In genomic region chr3:58525166-58525565, GRCm38 (mm10) we compare ENCODE assay signal across 8 mouse cellular contexts. TPM values are rescaled to one million over a fixed set of nuclear protein-coding genes. Genes with fewer than 3 reads are reported as not detected.
A peak's percentile ranks its signal among the peaks of the same experiment; 100 is the strongest.
DNase-seq lines count a peak whose midpoint lies in the region; ATAC-seq lines count a peak whose summit lies in the region.

No protein-coding gene starts in this region.

- peaks cover 45% of the 10 kb centered on the region for H3K36me3 ChIP-seq in megakaryocyte, embryonic 14.5 days (replicated peaks; ENCODE audit: low read length)
- peaks cover 22% of the 10 kb centered on the region for H3K36me3 ChIP-seq in hindbrain, embryonic 15.5 days
- H3K36me3 ChIP-seq in midbrain, embryonic 16.5 days (ENCODE audit: control insufficient read depth, insufficient read depth, low read length): peaks cover 11% of the 10 kb centered on the region

- peaks cover 36% of the 10 kb centered on the region for H3K4me1 ChIP-seq in megakaryocyte, embryonic 14.5 days
- peaks cover 28% of the 10 kb centered on the region for H3K4me1 ChIP-seq in hindbrain, embryonic 15.5 days (replicated peaks)
- H3K4me1 ChIP-seq in midbrain, embryonic 16.5 days (ENCODE audit: control insufficient read depth, insufficient read depth, low read length): peaks cover 22% of the 10 kb centered on the region

- H3K4me2 ChIP-seq in hindbrain, embryonic 15.5 days: peak overlapping the region; percentile 79
- peak overlapping the region; percentile 65 for H3K4me2 ChIP-seq in midbrain, embryonic 16.5 days (ENCODE audit: low read length)

- peak overlapping the region; percentile 89 for H3K27ac ChIP-seq in hindbrain, embryonic 15.5 days (replicated peaks)
- peak overlapping the region; percentile 94 for H3K27ac ChIP-seq in midbrain, embryonic 16.5 days (ENCODE audit: low read length)

- H3K27me3 ChIP-seq in megakaryocyte, embryonic 14.5 days (replicated peaks): no peaks in the 10 kb centered on the region
- no peaks in the 10 kb centered on the region for H3K27me3 ChIP-seq in hindbrain, embryonic 15.5 days
- no peaks in the 10 kb centered on the region for H3K27me3 ChIP-seq in midbrain, embryonic 16.5 days (ENCODE audit: control insufficient read depth, insufficient read depth, low read depth, low read length)

- WGBS in hindbrain, embryonic 15.5 days: under 1% methylated on average over 40 of the region's 40 CpGs
- under 1% methylated on average over 40 of the region's 40 CpGs for WGBS in midbrain, embryonic 16.5 days

- no peak for ATAC-seq in megakaryocyte, adult 5-6 weeks (ENCODE audit: poor library complexity, severe bottlenecking)
- ATAC-seq in hindbrain, embryonic 15.5 days (ENCODE audit: low FRiP score, low read depth): no peak; the same call in 1 of the 2 replicates
- ATAC-seq in midbrain, embryonic 16.5 days: no peak

- H3K9me3 ChIP-seq in megakaryocyte, embryonic 14.5 days: no peaks in the 10 kb centered on the region
- H3K9me3 ChIP-seq in hindbrain, embryonic 15.5 days: no peaks in the 10 kb centered on the region
- H3K9me3 ChIP-seq in midbrain, embryonic 16.5 days (replicated peaks; ENCODE audit: control insufficient read depth, low read length, poor library complexity, severe bottlenecking): no peaks in the 10 kb centered on the region

- peak; percentile 58 for DNase-seq in embryo, embryonic 10.5 days (ENCODE audit: low spot score)
- no peak for DNase-seq in embryo, embryonic 9.5 days (ENCODE audit: extremely low spot score)
- no peak for DNase-seq in spleen, adult 18-20 months
- no peak for DNase-seq in B cell, adult 2 months

- H3K4me3 ChIP-seq in megakaryocyte, embryonic 14.5 days (replicated peaks): peak overlapping the region; percentile 98
- H3K4me3 ChIP-seq in hindbrain, embryonic 15.5 days: peak overlapping the region; percentile 72
- peak overlapping the region; percentile 99 for H3K4me3 ChIP-seq in midbrain, embryonic 16.5 days (ENCODE audit: low read depth, low read length)

- H3K9ac ChIP-seq in hindbrain, embryonic 15.5 days: peak overlapping the region; percentile 89
- H3K9ac ChIP-seq in midbrain, embryonic 16.5 days (ENCODE audit: low read depth, low read length): peak overlapping the region; percentile 96

RNA-seq across cellular contexts. Expression of gene Eif2a, which starts 0.5 kb away (rescaled TPM):
- 0.65 and 3.2 TPM in 2 replicates for polyA plus RNA-seq in megakaryocyte, embryonic 14.5 days (2012; ENCODE audit: insufficient read depth, low replicate concordance)
- total RNA-seq in megakaryocyte, adult 5-6 weeks (2015): 122 and 151 TPM in 2 replicates
- total RNA-seq in megakaryocyte, adult 5-6 weeks (2017): 75.9 and 80.9 TPM in 2 replicates
- 33.6 and 36.9 TPM in 2 replicates for polyA plus RNA-seq in hindbrain, embryonic 15.5 days (2015; fragmentation: Nextera tagmentation; extraction: Ambion mirVana)
- polyA plus RNA-seq in midbrain, embryonic 16.5 days (2015; fragmentation: Nextera tagmentation; extraction: Ambion mirVana): 33.4 and 33.9 TPM in 2 replicates

RNA-seq across cellular contexts. Expression of gene Serp1, which starts 0.5 kb away (rescaled TPM):
- polyA plus RNA-seq in megakaryocyte, embryonic 14.5 days (2012; ENCODE audit: insufficient read depth, low replicate concordance): 47.6 and 71.3 TPM in 2 replicates
- total RNA-seq in megakaryocyte, adult 5-6 weeks (2015): 189 and 218 TPM in 2 replicates
- 208 and 222 TPM in 2 replicates for total RNA-seq in megakaryocyte, adult 5-6 weeks (2017)
- 59.0 and 64.7 TPM in 2 replicates for polyA plus RNA-seq in hindbrain, embryonic 15.5 days (2015; fragmentation: Nextera tagmentation; extraction: Ambion mirVana)
- 48.5 and 52.4 TPM in 2 replicates for polyA plus RNA-seq in midbrain, embryonic 16.5 days (2015; fragmentation: Nextera tagmentation; extraction: Ambion mirVana)

RNA-seq across cellular contexts. Expression of gene Selenot, which starts 51.3 kb away (rescaled TPM):
- 3.1 and 14.7 TPM in 2 replicates for polyA plus RNA-seq in megakaryocyte, embryonic 14.5 days (2012; ENCODE audit: insufficient read depth, low replicate concordance)
- total RNA-seq in megakaryocyte, adult 5-6 weeks (2015): 161 and 163 TPM in 2 replicates
- 203 and 210 TPM in 2 replicates for total RNA-seq in megakaryocyte, adult 5-6 weeks (2017)
- polyA plus RNA-seq in hindbrain, embryonic 15.5 days (2015; fragmentation: Nextera tagmentation; extraction: Ambion mirVana): 25.2 and 26.4 TPM in 2 replicates
- polyA plus RNA-seq in midbrain, embryonic 16.5 days (2015; fragmentation: Nextera tagmentation; extraction: Ambion mirVana): 23.0 and 24.8 TPM in 2 replicates
